Mouse (Mus musculus) heart, adult 18-20 months (tissue): Measurements from ENCODE around the gene 2810006K23Rik. TPM values are rescaled to one million over a fixed set of nuclear protein-coding genes. Genes with fewer than 3 reads are reported as not detected.

Experiments used
- total RNA-seq, 2 experiments: library from RNA; stranded (reverse); gene quantifications; 2 replicates each; pipeline ENCODE4 v1.2.3; 2021

2810006K23Rik gene
- total RNA-seq, 2 experiments from 2014 or later = 12.4 to 14.4 TPM

Other genes with a start within 250 kb of the 2810006K23Rik start
- 10 to 100 TPM in 1 of 2 experiments, 1 to 10 TPM in 1; 8.9 to 10.7 TPM for gene Abcb9, start 232.3 kb upstream of the 2810006K23Rik start, total RNA-seq
- 10 to 100 TPM; 15.1 to 17.5 TPM for gene Ogfod2, start 215.8 kb upstream of the 2810006K23Rik start, total RNA-seq
- 10 to 100 TPM; 36.3 to 37.8 TPM for gene Arl6ip4, start 212.0 kb upstream of the 2810006K23Rik start, total RNA-seq
- 10 to 100 TPM; 36.8 to 38.9 TPM for gene Pitpnm2, start 78.3 kb upstream of the 2810006K23Rik start, total RNA-seq
- 1 to 10 TPM; 3.9 to 5.5 TPM for gene Mphosph9, start 117 bp upstream of the 2810006K23Rik start, total RNA-seq
- 100 to 1,000 TPM; 148 to 156 TPM for gene Cdk2ap1, start 35.0 kb downstream of the 2810006K23Rik start, total RNA-seq
- 10 to 100 TPM; 61.1 to 66.0 TPM for gene Sbno1, start 97.9 kb downstream of the 2810006K23Rik start, total RNA-seq
- gene Kmt5a, start 111.8 kb downstream of the 2810006K23Rik start, total RNA-seq = 100 to 1,000 TPM; 205 to 229 TPM
- gene Rilpl2, start 150.3 kb downstream of the 2810006K23Rik start, total RNA-seq = 1 to 10 TPM; 6.9 to 7.1 TPM
- gene Snrnp35, start 155.0 kb downstream of the 2810006K23Rik start, total RNA-seq = 10 to 100 TPM; 14.0 to 14.2 TPM
- gene Rilpl1, start 203.3 kb downstream of the 2810006K23Rik start, total RNA-seq = 100 to 1,000 TPM; 174 to 192 TPM
- gene Tmed2, start 212.6 kb downstream of the 2810006K23Rik start, total RNA-seq = 100 to 1,000 TPM; 173 to 185 TPM
- 1 to 10 TPM; 4.8 to 5.2 TPM for gene Ddx55, start 224.8 kb downstream of the 2810006K23Rik start, total RNA-seq